Mouse (Mus musculus) liver, embryonic 13.5 days (tissue): ENCODE data around the gene Aak1. TPM values are rescaled to one million over a fixed set of nuclear protein-coding genes. Genes with fewer than 3 reads are reported as not detected.

ENCODE experiments used
- ATAC-seq: fragments of 200-750 bp; cut with Nextera tagmentation; 2 replicates; pipeline ENCODE4 v1.8.0; 2017; ENCODE audit warnings: low read depth, mild to moderate bottlenecking, moderate number of reproducible peaks, moderate library complexity
- DNase-seq: peaks from one replicate; pipeline ENCODE4 v3.0.0; 2022
- H3K27ac ChIP-seq: fragments of 300-500 bp; sonication (generic); 2 replicates; pipeline ENCODE4 v1.5.1; 2015; ENCODE audit warnings: moderate library complexity, mild to moderate bottlenecking, inconsistent platforms
- H3K27me3 ChIP-seq: fragments of 300-500 bp; sonication (generic); 2 replicates; pipeline ENCODE4 v1.6.1; 2015; ENCODE audit warnings: mild to moderate bottlenecking, inconsistent platforms
- H3K36me3 ChIP-seq: fragments of 300-500 bp; sonication (generic); 2 replicates; pipeline ENCODE4 v1.6.1; 2015; ENCODE audit warnings: mild to moderate bottlenecking, inconsistent platforms
- H3K4me1 ChIP-seq: fragments of 300-500 bp; sonication (generic); replicated peaks from 2 replicates; pipeline ENCODE4 v1.6.1; 2015; ENCODE audit warnings: inconsistent platforms
- H3K4me2 ChIP-seq: fragments of 300-500 bp; sonication (generic); 2 replicates; pipeline ENCODE4 v1.6.1; 2015; ENCODE audit warnings: inconsistent platforms, mild to moderate bottlenecking, moderate library complexity
- H3K4me3 ChIP-seq: fragments of 300-500 bp; sonication (generic); replicated peaks from 2 replicates; pipeline ENCODE4 v1.5.1; 2015; ENCODE audit warnings: mild to moderate bottlenecking, inconsistent platforms
- H3K9ac ChIP-seq: fragments of 300-500 bp; sonication (generic); 2 replicates; pipeline ENCODE4 v1.6.1; 2015; ENCODE audit warnings: mild to moderate bottlenecking, inconsistent platforms
- H3K9me3 ChIP-seq: fragments of 300-500 bp; sonication (generic); replicated peaks from 2 replicates; pipeline ENCODE4 v1.6.1; 2016; ENCODE audit warnings: inconsistent platforms
- WGBS: fragments of 180-500 bp; shearing (Covaris S2); methylation state at CpG from one replicate; pipeline ENCODE4 v1.1.7; 2015; ENCODE audit not compliant: insufficient replicate concordance; 5-methylcytosine and 5-hydroxymethylcytosine counted together
- polyA plus RNA-seq: library from polyadenylated mRNA; unstranded; fragments of >200 nt; fragmentation: Nextera tagmentation; extraction: Ambion mirVana; gene quantifications from 2 replicates; pipeline ENCODE4 v1.2.1, GENCODE M21; 2015

Gene Aak1
- polyA plus RNA-seq, 1 experiment from 2014 or later: 3.4 TPM

- 66% methylated on average over 5 of the region's 5 CpGs for WGBS
- Histone ChIP-seq H3K9ac (no peak overlapping the region), H3K4me2 (no peak overlapping the region), H3K4me3 (no peak overlapping the region), H3K9me3 (no peaks in the 10 kb centered on the region), H3K36me3 (no peaks in the 10 kb centered on the region), H3K27ac (no peak overlapping the region), H3K4me1 (peaks cover 20% of the 10 kb centered on the region), H3K27me3 (peaks cover 14% of the 10 kb centered on the region)
- ATAC-seq (no peak), DNase-seq (no peak)
These were observed 29.4 kb upstream of the Aak1 start for GRCm38 (mm10) chr6:86819926-86820325.

- Histone ChIP-seq H3K36me3 (no peaks in the 10 kb centered on the region), H3K4me2 (no peak overlapping the region), H3K27ac (no peak overlapping the region), H3K4me1 (peaks cover 17% of the 10 kb centered on the region), H3K9ac (no peak overlapping the region), H3K4me3 (no peak overlapping the region), H3K9me3 (no peaks in the 10 kb centered on the region), H3K27me3 (peaks cover 14% of the 10 kb centered on the region)
- DNase-seq (no peak), ATAC-seq (no peak)
- 49% methylated on average over 7 of the region's 7 CpGs for WGBS
These were observed 28.6 kb upstream of the Aak1 start for GRCm38 (mm10) chr6:86820690-86821089.

GRCm38 (mm10) chr6:86822285-86823050, 26.8 kb upstream of the Aak1 start:
- H3K27me3 ChIP-seq: peaks cover 14% of the 10 kb centered on the region
- H3K9me3 ChIP-seq: no peaks in the 10 kb centered on the region
- DNase-seq: no peak
- 9% methylated on average over 19 of the region's 19 CpGs for WGBS
- no peaks in the 10 kb centered on the region for H3K36me3 ChIP-seq
- peak overlapping the region; percentile 42 for H3K4me2 ChIP-seq
- peaks cover 15% of the 10 kb centered on the region for H3K4me1 ChIP-seq
- ATAC-seq: no peak
- no peak overlapping the region for H3K4me3 ChIP-seq
- H3K27ac ChIP-seq: no peak overlapping the region
- 0 out of 2 replicates have a peak overlapping the region, but pooled peaks have one; percentile 22 for H3K9ac ChIP-seq

- H3K9me3 ChIP-seq: no peaks in the 10 kb centered on the region
- H3K4me3 ChIP-seq: no peak overlapping the region
- H3K4me1 ChIP-seq: peaks cover 15% of the 10 kb centered on the region
- peaks cover 14% of the 10 kb centered on the region for H3K27me3 ChIP-seq
- H3K4me2 ChIP-seq: no peak overlapping the region
- ATAC-seq: no peak
- no peak overlapping the region for H3K27ac ChIP-seq
- WGBS: 18% methylated on average over 9 of the region's 9 CpGs
- no peak for DNase-seq
- H3K9ac ChIP-seq: no peak overlapping the region
- H3K36me3 ChIP-seq: no peaks in the 10 kb centered on the region
These were observed 26.3 kb upstream of the Aak1 start for GRCm38 (mm10) chr6:86823051-86823431.

- ATAC-seq (no peak), DNase-seq (no peak)
- Histone ChIP-seq H3K27me3 (peaks cover 14% of the 10 kb centered on the region), H3K27ac (no peak overlapping the region), H3K9ac (no peak overlapping the region), H3K4me3 (no peak overlapping the region), H3K9me3 (no peaks in the 10 kb centered on the region), H3K36me3 (no peaks in the 10 kb centered on the region), H3K4me1 (peaks cover 15% of the 10 kb centered on the region), H3K4me2 (no peak overlapping the region)
- 21% methylated on average over 10 of the region's 10 CpGs for WGBS
These were observed 25.5 kb upstream of the Aak1 start for GRCm38 (mm10) chr6:86823824-86824223.

- Histone ChIP-seq H3K27me3 (peaks cover 14% of the 10 kb centered on the region), H3K4me2 (no peak overlapping the region), H3K27ac (no peak overlapping the region), H3K9me3 (no peaks in the 10 kb centered on the region), H3K4me3 (no peak overlapping the region), H3K36me3 (no peaks in the 10 kb centered on the region), H3K4me1 (peaks cover 15% of the 10 kb centered on the region), H3K9ac (no peak overlapping the region)
- DNase-seq: no peak
- WGBS: 77% methylated on average over 7 of the region's 7 CpGs
- ATAC-seq: no peak
These were observed 24.9 kb upstream of the Aak1 start for GRCm38 (mm10) chr6:86824401-86824800.

- 63% methylated on average over 2 of the region's 2 CpGs for WGBS
- no peak overlapping the region for H3K4me2 ChIP-seq
- no peak overlapping the region for H3K9ac ChIP-seq
- DNase-seq: no peak
- peaks cover 11% of the 10 kb centered on the region for H3K4me1 ChIP-seq
- no peak for ATAC-seq
- H3K36me3 ChIP-seq: no peaks in the 10 kb centered on the region
- H3K27me3 ChIP-seq: peaks cover 9% of the 10 kb centered on the region
- no peaks in the 10 kb centered on the region for H3K9me3 ChIP-seq
- no peak overlapping the region for H3K27ac ChIP-seq
- H3K4me3 ChIP-seq: no peak overlapping the region
These were observed 21.9 kb upstream of the Aak1 start for GRCm38 (mm10) chr6:86827432-86827831.

- Histone ChIP-seq H3K4me3 (no peak overlapping the region), H3K4me2 (no peak overlapping the region), H3K9ac (no peak overlapping the region), H3K4me1 (peaks cover 9% of the 10 kb centered on the region), H3K27ac (no peak overlapping the region), H3K9me3 (no peaks in the 10 kb centered on the region), H3K36me3 (no peaks in the 10 kb centered on the region), H3K27me3 (no peaks in the 10 kb centered on the region)
- no peak for DNase-seq
- 46% methylated on average over 6 of the region's 6 CpGs for WGBS
- no peak for ATAC-seq
These were observed 19.5 kb upstream of the Aak1 start for GRCm38 (mm10) chr6:86829768-86830167.

GRCm38 (mm10) chr6:86830738-86831500, 18.4 kb upstream of the Aak1 start:
- H3K9ac ChIP-seq: no peak overlapping the region
- DNase-seq (no peak), ATAC-seq (no peak)
- H3K36me3 ChIP-seq: no peaks in the 10 kb centered on the region
- 55% methylated on average over 10 of the region's 10 CpGs for WGBS
- H3K27ac ChIP-seq: no peak overlapping the region
- no peak overlapping the region for H3K4me2 ChIP-seq
- H3K9me3 ChIP-seq: no peaks in the 10 kb centered on the region
- peaks cover 9% of the 10 kb centered on the region for H3K4me1 ChIP-seq
- H3K4me3 ChIP-seq: no peak overlapping the region
- no peaks in the 10 kb centered on the region for H3K27me3 ChIP-seq

GRCm38 (mm10) chr6:86832802-86833502, 16.4 kb upstream of the Aak1 start:
- ATAC-seq (0 out of 2 replicates have a peak, but pooled peaks have one; percentile 41), DNase-seq (no peak)
- H3K9me3 ChIP-seq: no peaks in the 10 kb centered on the region
- no peak overlapping the region for H3K9ac ChIP-seq
- H3K27me3 ChIP-seq: no peaks in the 10 kb centered on the region
- no peaks in the 10 kb centered on the region for H3K36me3 ChIP-seq
- H3K4me3 ChIP-seq: no peak overlapping the region
- H3K27ac ChIP-seq: no peak overlapping the region
- WGBS: 56% methylated on average over 13 of the region's 13 CpGs
- H3K4me2 ChIP-seq: no peak overlapping the region
- H3K4me1 ChIP-seq: peaks cover 9% of the 10 kb centered on the region

GRCm38 (mm10) chr6:86839089-86839488, 10.2 kb upstream of the Aak1 start:
- Histone ChIP-seq H3K9ac (no peak overlapping the region), H3K27me3 (no peaks in the 10 kb centered on the region), H3K4me1 (no peaks in the 10 kb centered on the region), H3K27ac (no peak overlapping the region), H3K36me3 (no peaks in the 10 kb centered on the region), H3K4me3 (no peak overlapping the region), H3K9me3 (no peaks in the 10 kb centered on the region), H3K4me2 (no peak overlapping the region)
- ATAC-seq (no peak), DNase-seq (no peak)
- WGBS: 63% methylated on average over 2 of the region's 2 CpGs
